Mouse (Mus musculus): ENCODE data around the gene Lax1. TPM values are rescaled to one million over a fixed set of nuclear protein-coding genes. Genes with fewer than 3 reads are reported as not detected.
"Not testable (repeated sequence)": the region's sequence is repeated elsewhere in the genome, so short reads cannot be mapped to it uniquely, and the experiment has no call there.

Gene Lax1
- polyA plus RNA-seq, 1 experiment from 2014 or later: 0.58 TPM

DNA sequence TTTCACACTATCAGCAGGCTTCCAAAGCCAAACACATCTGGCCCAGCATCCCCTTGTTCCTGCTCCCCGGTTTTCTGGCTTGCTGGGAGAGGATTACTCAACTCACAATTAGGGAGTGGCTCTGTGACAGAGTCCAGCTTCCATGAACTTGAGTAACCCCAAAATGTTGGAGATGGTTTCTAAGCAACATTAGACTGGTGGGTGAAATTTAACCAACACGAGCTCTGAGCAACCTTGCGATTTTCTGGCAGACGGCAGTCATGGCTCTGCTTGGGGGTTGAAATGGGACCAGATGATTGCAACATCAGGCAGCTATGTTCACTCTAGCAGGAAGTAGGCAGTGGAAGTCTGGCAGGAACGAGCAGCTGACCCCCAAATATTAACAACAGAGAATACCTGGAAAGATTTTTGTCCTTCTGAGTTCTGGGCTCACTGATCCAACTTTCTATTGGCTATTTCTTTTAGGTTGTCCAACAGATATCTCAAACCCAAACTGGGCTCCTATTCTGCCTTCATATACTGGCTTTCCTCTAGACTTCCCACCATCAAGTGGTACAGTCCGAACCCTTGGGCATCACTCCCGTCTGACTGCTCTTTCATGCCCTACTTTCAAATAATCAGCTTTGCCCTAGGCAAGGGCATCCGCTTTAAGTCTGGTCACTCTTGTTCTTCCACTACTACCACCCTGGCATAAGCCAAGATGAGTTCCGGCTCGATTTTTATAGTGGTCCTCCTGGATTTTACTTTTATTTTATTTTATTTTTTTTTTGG, 4.0 kb downstream of the Lax1 start:
- Histone ChIP-seq H3K9me3 (no peaks in the 10 kb centered on the region), H3K9ac (no peak overlapping the region), H3K36me3 (no peaks in the 10 kb centered on the region), H3K4me1 (no peaks in the 10 kb centered on the region), H3K27ac (no peak overlapping the region), H3K4me3 (replicated peaks) (no peak overlapping the region), H3K27me3 (replicated peaks) (no peaks in the 10 kb centered on the region), H3K4me2 (no peak overlapping the region)
- ATAC-seq (ENCODE audit: insufficient read depth, low FRiP score, low read depth): peak; percentile 76; the same call in 1 of the 2 replicates
- 58% methylated on average over 10 of the region's 10 CpGs for WGBS

DNA sequence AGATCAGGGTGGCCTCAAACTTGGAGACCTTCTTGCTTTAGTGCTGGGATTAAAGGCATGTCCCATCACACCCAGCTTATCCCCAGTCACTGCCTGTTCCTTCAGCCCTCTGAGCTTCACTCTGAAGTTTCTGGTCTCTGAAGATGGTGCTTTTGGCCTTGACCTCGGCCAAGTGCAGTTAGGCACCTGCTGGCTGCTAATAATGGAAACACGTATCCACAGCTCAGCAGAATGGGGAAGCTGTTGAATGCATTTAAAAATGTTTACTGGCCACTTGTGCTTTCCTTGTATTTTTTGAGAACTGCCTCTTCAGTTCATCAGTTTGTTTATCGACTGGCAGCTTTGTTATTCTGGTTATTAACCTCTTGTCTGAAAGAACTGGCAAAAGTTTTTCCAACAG, 18.1 kb downstream of the Lax1 start:
- H3K27ac ChIP-seq: no peak overlapping the region
- no peak overlapping the region for H3K9ac ChIP-seq
- H3K27me3 ChIP-seq (replicated peaks): no peaks in the 10 kb centered on the region
- H3K4me1 ChIP-seq: no peaks in the 10 kb centered on the region
- H3K9me3 ChIP-seq: no peaks in the 10 kb centered on the region
- H3K4me3 ChIP-seq (replicated peaks): no peak overlapping the region
- H3K4me2 ChIP-seq: no peak overlapping the region
- ATAC-seq (ENCODE audit: insufficient read depth, low FRiP score, low read depth): no peak
- no peaks in the 10 kb centered on the region for H3K36me3 ChIP-seq
- 60% methylated on average over 3 of the region's 3 CpGs for WGBS

DNA sequence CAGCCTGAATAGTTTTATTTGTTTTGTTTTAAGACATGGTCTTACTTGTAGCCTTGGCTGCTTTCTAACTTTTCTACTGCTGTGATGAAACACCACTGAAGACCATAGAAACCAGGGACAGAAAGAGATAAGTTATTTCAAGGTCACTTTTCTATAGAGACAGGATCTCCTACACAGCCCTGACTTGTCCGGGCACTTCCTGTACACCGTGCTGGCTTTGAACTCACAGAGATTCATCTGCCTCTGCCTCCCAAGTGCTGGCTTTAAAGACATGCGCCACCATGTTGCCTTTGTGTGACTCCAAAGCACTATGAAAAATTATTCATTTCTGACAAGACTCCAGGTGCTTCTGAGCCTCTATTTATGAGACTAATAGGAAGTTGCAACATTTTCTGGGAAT, 18.6 kb downstream of the Lax1 start:
- no peak overlapping the region for H3K4me2 ChIP-seq
- no peaks in the 10 kb centered on the region for H3K36me3 ChIP-seq
- no peaks in the 10 kb centered on the region for H3K27me3 ChIP-seq (replicated peaks)
- ATAC-seq (ENCODE audit: insufficient read depth, low FRiP score, low read depth): no peak
- 86% methylated on average over 3 of the region's 3 CpGs for WGBS
- no peak overlapping the region for H3K4me3 ChIP-seq (replicated peaks)
- no peak overlapping the region for H3K27ac ChIP-seq
- H3K9ac ChIP-seq: no peak overlapping the region
- H3K4me1 ChIP-seq: no peaks in the 10 kb centered on the region
- H3K9me3 ChIP-seq: no peaks in the 10 kb centered on the region

DNA sequence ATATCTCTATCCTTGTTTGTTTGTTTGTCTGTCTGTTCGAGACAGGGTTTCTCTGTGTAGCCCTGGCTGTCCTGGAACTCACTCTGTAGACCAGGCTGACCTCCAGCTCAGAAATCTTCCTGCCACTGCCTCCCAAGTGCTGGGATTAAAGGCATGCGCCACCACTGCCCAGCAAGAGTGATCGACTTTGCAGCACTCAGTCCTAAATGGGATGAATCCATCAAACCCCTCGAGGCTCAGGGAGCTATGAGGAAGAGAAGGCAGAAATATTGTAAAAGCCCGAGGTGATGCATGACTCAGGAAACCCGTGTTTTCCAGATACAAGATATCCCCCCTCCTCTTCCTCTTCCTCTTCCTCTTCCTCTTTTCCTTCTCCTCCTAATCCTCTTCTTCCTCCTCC, 19.1 kb downstream of the Lax1 start:
- ATAC-seq (ENCODE audit: insufficient read depth, low FRiP score, low read depth): no peak
- Histone ChIP-seq H3K27me3 (replicated peaks) (no peaks in the 10 kb centered on the region), H3K4me2 (no peak overlapping the region), H3K4me3 (replicated peaks) (no peak overlapping the region), H3K9ac (no peak overlapping the region), H3K36me3 (no peaks in the 10 kb centered on the region), H3K4me1 (no peaks in the 10 kb centered on the region), H3K9me3 (no peaks in the 10 kb centered on the region), H3K27ac (no peak overlapping the region)
- 75% methylated on average over 6 of the region's 6 CpGs for WGBS

DNA sequence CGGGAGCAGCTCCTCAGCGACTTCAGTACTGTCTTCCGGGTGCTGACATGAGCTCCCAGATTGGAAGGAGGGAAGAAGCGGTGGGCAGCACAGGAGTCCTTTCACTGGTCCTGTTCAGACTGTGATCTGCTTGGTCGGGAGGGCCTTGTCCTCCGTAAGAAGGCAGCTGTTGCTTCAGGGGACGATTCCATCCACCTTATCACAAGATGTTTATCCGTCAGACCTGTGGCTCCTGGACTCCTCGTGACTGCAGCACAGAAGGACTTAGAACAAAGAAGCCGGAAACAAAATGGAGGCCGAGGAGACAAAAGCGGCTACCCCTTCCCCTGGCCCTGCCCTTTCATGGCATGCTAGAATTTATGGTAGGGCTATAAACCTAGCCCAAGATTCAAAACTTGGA, 19.7 kb downstream of the Lax1 start:
- no peak overlapping the region for H3K4me2 ChIP-seq
- no peaks in the 10 kb centered on the region for H3K9me3 ChIP-seq
- no peak overlapping the region for H3K27ac ChIP-seq
- no peaks in the 10 kb centered on the region for H3K27me3 ChIP-seq (replicated peaks)
- H3K4me1 ChIP-seq: no peaks in the 10 kb centered on the region
- no peak overlapping the region for H3K4me3 ChIP-seq (replicated peaks)
- WGBS: 72% methylated on average over 12 of the region's 12 CpGs
- no peak for ATAC-seq (ENCODE audit: insufficient read depth, low FRiP score, low read depth)
- no peaks in the 10 kb centered on the region for H3K36me3 ChIP-seq
- no peak overlapping the region for H3K9ac ChIP-seq

DNA sequence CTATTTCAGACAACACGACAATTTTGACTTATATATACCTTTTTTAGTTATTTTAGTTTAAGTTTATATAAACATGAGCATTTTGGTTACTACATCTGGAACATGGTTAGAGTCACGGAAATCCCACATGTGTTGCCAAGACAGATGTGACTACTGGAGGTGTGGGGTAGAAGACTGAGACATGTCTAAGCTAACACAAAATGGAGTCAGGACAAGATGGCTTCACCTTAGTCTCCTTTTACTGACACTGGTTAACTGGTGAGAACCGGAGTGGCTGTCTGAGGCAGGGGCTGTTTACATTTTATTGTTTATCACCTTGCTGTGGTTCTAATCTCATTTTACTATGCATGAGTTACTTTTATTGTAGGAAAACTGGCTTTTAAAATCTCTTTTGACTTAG, 21.3 kb downstream of the Lax1 start:
- H3K27ac ChIP-seq: no peak overlapping the region
- H3K36me3 ChIP-seq: no peaks in the 10 kb centered on the region
- ATAC-seq (ENCODE audit: insufficient read depth, low FRiP score, low read depth): no peak
- 80% methylated on average over 3 of the region's 3 CpGs for WGBS
- no peak overlapping the region for H3K9ac ChIP-seq
- H3K4me3 ChIP-seq (replicated peaks): no peak overlapping the region
- H3K9me3 ChIP-seq: no peaks in the 10 kb centered on the region
- H3K4me1 ChIP-seq: peaks cover 5% of the 10 kb centered on the region; the same call in 1 of the 2 replicates
- no peak overlapping the region for H3K4me2 ChIP-seq
- no peaks in the 10 kb centered on the region for H3K27me3 ChIP-seq (replicated peaks)

DNA sequence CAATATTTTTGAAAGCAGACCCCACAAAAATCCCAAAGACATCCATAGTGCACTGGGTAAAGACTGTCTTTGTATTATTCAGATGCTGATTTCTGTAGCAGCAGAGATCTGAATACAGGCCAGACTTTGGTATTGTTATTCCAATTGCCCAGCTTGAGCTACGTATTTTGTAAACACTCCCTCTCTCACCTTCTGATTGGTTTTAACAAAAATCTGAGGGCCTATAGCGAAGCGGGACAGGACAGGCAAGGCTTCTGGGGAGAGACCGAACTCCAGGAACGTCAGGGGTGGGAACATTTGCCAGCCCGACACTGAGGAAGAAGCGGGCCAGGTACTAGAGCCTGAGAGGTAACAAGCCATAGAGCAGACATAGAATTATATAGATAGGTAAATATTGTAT, 22.2 kb downstream of the Lax1 start:
- Histone ChIP-seq H3K9me3 (no peaks in the 10 kb centered on the region), H3K27me3 (replicated peaks) (no peaks in the 10 kb centered on the region), H3K9ac (no peak overlapping the region), H3K27ac (no peak overlapping the region), H3K4me3 (replicated peaks) (no peak overlapping the region), H3K36me3 (no peaks in the 10 kb centered on the region), H3K4me2 (no peak overlapping the region), H3K4me1 (peaks cover 9% of the 10 kb centered on the region; the same call in 1 of the 2 replicates)
- 69% methylated on average over 7 of the region's 7 CpGs for WGBS
- no peak for ATAC-seq (ENCODE audit: insufficient read depth, low FRiP score, low read depth)

DNA sequence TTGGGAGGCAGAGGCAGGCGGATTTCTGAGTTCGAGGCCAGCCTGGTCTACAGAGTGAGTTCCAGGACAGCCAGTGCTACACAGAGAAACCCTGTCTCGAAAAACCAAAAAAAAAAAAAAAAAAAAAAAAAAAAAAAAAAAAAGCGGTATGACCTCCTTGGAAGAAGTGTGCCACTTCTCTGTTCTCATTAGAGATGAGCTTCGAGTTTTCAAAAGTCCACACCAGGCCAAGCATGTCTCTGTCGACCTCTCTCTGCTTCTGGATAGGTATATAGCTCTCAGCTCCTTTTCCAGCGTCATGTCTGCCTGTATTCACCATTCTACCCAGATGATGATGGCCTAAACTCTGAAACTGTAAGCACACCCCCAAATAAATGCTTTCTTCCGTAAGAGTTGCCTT, 24.2 kb downstream of the Lax1 start:
- H3K27ac ChIP-seq; H3K9me3 ChIP-seq; H3K36me3 ChIP-seq; H3K4me2 ChIP-seq; ATAC-seq (ENCODE audit: insufficient read depth, low FRiP score, low read depth); H3K27me3 ChIP-seq (replicated peaks); H3K4me1 ChIP-seq; H3K4me3 ChIP-seq (replicated peaks); H3K9ac ChIP-seq: not testable (repeated sequence)
- 86% methylated on average over 7 of the region's 8 CpGs for WGBS

DNA sequence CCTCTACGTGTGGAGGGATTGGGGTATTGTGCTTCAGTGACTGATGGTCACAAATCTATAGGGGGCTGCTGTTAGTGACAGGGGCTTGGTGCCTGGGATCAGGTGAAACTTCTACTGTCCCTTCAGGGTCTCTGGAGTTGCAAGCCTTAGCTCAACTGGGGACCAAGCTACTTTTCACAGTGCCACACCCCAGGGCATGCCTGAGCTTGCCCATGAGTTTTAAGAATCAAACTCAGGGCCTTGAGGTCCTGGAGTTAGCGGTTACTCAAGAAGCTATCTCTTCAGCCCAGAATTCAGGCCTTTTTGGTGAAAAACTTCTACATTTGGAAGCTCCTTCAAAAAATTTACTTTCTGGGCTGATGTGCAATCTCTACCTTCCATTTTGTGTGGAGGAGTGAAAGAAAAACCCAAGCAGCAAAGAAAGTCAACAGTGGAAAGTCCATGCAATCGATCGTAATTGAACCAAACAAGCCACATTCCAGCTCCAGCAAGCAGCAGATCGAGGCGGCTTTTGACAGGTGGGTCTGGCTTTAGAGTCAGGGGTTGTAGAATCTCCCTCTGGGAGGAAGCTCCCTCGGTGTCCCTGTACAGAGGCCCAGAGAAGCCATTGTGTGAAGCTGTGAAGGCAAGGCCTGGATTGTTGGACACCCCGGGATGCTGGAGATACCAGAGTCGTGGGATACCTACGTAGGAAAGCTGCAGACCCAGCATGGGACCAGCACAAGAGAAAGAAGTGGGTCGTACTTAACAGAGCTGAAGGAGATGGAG, 25.5 kb downstream of the Lax1 start:
- H3K4me1 ChIP-seq: peaks cover 15% of the 10 kb centered on the region
- no peak for ATAC-seq (ENCODE audit: insufficient read depth, low FRiP score, low read depth)

DNA sequence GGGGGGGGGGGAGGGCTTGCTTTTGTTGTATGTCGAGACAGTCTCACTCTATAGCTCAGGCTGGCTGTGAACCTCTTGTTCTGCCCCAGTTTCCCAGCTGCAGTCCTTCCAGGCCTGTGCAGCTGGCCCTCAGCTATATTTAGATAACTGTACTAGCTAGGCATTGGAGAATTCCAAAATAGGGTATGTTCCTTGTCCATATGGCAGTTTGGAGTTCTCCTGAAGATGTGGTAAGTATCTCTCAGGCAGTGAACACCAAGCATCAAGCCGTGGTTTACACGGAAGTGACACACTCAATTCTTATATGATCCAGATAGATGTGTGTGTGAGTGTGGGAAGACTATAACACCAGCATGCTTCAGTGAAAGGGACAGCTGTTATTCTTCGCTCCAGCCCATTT, 26.5 kb downstream of the Lax1 start:
- peaks cover 25% of the 10 kb centered on the region for H3K4me1 ChIP-seq
- no peaks in the 10 kb centered on the region for H3K9me3 ChIP-seq
- no peaks in the 10 kb centered on the region for H3K27me3 ChIP-seq (replicated peaks)
- no peak overlapping the region for H3K4me2 ChIP-seq
- 0 out of 2 replicates have a peak, but pooled peaks have one; percentile 18 for ATAC-seq (ENCODE audit: insufficient read depth, low FRiP score, low read depth)
- H3K4me3 ChIP-seq (replicated peaks): no peak overlapping the region
- no peak overlapping the region for H3K9ac ChIP-seq
- peak overlapping the region; percentile 71; the same call in 1 of the 2 replicates for H3K27ac ChIP-seq
- peaks cover 3% of the 10 kb centered on the region; the same call in 1 of the 2 replicates for H3K36me3 ChIP-seq
- 46% methylated on average over 4 of the region's 4 CpGs for WGBS

More for the DNA sequence above, 25.5 kb downstream of the Lax1 start:
- Histone ChIP-seq H3K36me3 (peaks cover 2% of the 10 kb centered on the region; the same call in 1 of the 2 replicates), H3K9me3 (no peaks in the 10 kb centered on the region), H3K4me3 (replicated peaks) (no peak overlapping the region), H3K27ac (peak overlapping the region; percentile 71), H3K9ac (no peak overlapping the region), H3K4me2 (no peak overlapping the region), H3K27me3 (replicated peaks) (no peaks in the 10 kb centered on the region)
- WGBS: 65% methylated on average over 11 of the region's 11 CpGs

DNA sequence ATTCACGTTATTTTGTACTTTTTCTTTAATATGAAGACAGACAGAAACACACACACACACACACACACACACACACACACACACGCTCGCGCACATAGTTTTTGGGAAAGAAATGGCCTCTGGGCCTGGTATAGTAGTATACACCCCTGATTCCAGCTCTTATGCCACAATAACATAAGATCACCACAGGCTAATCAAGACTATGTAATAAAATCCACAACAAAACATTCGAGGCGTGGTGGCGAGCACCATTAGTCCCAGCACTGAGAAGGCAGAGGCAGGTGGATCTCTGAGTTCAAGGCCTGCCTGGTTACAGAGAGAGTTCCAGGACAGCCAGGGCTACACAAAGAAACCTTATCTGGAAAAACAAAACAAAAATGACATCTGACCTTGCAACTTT, 27.0 kb downstream of the Lax1 start:
- no peaks in the 10 kb centered on the region for H3K27me3 ChIP-seq (replicated peaks)
- peaks cover 3% of the 10 kb centered on the region; the same call in 1 of the 2 replicates for H3K36me3 ChIP-seq
- no peak for ATAC-seq (ENCODE audit: insufficient read depth, low FRiP score, low read depth)
- no peak overlapping the region for H3K4me2 ChIP-seq
- H3K4me3 ChIP-seq (replicated peaks): no peak overlapping the region
- H3K9me3 ChIP-seq: no peaks in the 10 kb centered on the region
- 93% methylated on average over 7 of the region's 7 CpGs for WGBS
- peaks cover 30% of the 10 kb centered on the region for H3K4me1 ChIP-seq
- no peak overlapping the region for H3K9ac ChIP-seq
- peak overlapping the region; percentile 71; the same call in 1 of the 2 replicates for H3K27ac ChIP-seq

All from stomach, embryonic 15.5 days (tissue).